Mouse (Mus musculus) MN1 (cell line): ENCODE results near the gene Med15.
A peak's percentile ranks its signal among the peaks of the same experiment; 100 is the strongest.

ENCODE experiments used
- DNase-seq: peaks from one replicate; pipeline ENCODE4 v3.0.0-alpha.2; 2016; ENCODE audit warnings: low spot score

Gene Med15

DNA sequence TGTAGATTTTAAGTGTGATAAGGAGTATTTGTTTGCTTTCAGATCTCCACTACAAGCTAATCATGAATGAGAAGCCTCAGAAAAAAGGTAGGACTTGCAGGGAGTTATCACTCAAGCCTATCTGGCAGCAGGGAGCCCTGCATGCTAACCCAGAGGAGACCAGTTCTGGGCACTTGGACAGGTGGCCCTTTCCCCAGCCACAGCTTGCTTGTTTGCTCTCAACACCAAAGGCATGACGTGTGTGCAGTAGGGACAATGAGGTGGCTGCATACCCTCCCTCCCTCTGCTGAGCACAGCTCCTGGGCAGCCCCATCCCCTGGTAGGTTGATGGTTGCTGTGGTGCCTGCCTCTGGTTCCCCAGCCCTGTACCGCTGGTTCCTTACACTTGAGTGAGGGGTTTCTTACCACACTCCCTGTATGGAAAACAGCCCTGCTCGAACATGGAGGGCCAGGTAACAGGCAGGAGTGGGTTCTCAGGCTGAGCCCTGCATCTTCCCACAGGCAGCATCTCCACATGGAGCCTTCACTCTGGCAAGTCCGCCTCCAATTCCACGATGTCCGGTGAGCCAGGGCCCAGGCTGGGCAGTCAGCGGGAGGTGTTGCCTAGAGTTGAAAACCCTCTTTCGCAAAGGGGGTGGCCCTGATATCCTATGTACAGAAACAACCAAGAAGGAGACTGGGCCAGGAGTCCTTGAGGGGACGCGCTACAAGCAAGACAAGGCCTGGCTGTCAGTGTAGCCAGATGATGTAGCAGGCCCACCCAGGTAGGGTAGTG, 84.9 kb downstream of the Med15 start:
- no peak for DNase-seq

GRCm38 (mm10) chr16:17647156-17647555, 85.5 kb downstream of the Med15 start:
- DNase-seq: no peak

- DNase-seq: peak; percentile 86
Observed at GRCm38 (mm10) chr16:17646310-17647114, 86.2 kb downstream of the Med15 start, which contains the start of gene Ccdc74a. Gene Ccdc74a (plus strand): TSS chr16:17646470.

- DNase-seq: no peak
Observed at GRCm38 (mm10) chr16:17643437-17643990, 89.2 kb downstream of the Med15 start.

DNA sequence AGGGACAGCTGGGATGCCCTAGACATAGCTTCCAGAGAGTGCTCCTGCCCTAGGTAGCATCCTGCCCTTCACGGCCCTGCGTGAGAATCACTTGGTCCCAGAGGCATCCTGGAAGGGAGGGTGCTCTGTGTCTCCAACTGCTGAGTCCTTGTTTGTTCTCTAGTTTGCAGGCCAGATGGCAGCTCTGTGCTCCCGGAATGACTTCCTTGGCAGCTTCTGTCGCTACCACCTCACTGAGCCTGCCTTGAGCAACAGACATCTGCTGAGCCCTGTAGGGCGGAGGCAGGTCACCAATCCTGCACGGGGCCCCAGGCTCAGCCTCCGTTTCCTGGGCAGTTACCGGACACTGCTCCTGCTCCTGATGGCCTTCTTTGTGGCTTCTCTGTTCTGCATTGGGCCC, 90.4 kb downstream of the Med15 start:
- DNase-seq: no peak

GRCm38 (mm10) chr16:17641301-17641700, 91.4 kb downstream of the Med15 start:
- DNase-seq: no peak

DNA sequence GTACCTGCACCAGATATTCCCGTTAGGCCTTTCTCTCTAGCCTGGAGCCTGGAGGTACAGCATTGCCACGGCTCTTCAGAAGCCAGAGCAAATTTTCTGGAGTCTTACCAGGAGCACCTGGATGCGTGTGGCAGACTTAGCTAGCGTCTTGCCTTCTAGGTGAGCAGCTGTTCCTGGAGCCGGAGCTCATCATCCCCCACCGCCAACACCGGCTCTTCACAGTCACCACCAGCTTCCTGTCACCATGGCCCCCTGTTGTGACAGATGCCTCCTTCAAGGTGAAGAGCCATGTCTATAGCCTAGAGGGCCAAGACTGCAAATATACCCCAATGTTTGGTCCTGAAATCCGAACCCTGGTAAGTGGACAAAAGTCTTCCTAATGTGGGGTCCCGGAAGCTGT, 92.0 kb downstream of the Med15 start:
- DNase-seq: no peak

DNA sequence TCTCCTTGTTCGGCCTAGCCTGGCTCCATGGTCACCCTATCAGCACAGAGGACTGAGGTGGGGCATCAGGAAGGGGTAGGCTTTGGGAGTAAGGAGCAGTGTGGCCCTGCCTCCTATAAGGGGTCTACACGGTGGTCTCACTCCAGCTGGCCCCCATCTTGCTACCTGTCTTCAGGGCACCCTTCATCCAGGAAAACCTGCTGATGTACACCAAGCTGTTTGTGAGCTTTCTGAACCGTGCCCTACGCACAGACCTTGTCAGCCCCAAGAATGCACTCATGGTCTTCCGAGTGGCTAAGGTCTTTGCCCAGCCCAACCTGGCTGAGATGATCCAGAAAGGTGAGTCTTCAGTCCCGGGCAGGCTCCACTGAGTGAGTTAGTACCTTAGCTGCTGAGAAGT, 92.7 kb downstream of the Med15 start:
- DNase-seq: no peak

- DNase-seq: no peak
Observed at GRCm38 (mm10) chr16:17639081-17639480, 93.6 kb downstream of the Med15 start.

- DNase-seq: no peak
Observed at GRCm38 (mm10) chr16:17638036-17638628, 94.6 kb downstream of the Med15 start.

- no peak for DNase-seq
Observed at GRCm38 (mm10) chr16:17637610-17638009, 95.1 kb downstream of the Med15 start.

DNA sequence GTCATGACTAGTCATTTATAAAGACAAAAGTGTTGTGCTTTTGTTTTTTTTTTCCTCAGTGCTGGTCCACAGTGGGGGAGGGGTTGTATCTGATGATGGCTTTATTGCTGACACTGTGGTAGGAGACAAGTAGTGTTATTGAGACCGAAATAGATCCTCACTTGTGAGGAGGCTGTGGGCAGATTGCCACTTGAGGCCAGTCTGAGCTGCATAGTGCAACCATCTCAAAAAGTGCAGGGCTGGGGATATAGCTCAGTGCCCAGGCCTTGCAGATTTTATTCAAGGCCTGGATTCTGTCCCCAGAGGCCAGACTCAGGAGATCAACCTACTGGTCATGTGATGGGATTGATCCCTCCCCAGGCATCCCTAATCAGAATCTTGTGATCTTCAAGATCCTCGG, 95.8 kb downstream of the Med15 start:
- peak; percentile 36 for DNase-seq

GRCm38 (mm10) chr16:17633481-17634181, 99.1 kb downstream of the Med15 start:
- DNase-seq: no peak

GRCm38 (mm10) chr16:17632580-17632979, 100.1 kb downstream of the Med15 start:
- no peak for DNase-seq

GRCm38 (mm10) chr16:17626269-17626555, 106.5 kb downstream of the Med15 start:
- no peak for DNase-seq

- peak; percentile 75 for DNase-seq
Observed at GRCm38 (mm10) chr16:17625488-17626268, 107.0 kb downstream of the Med15 start.

DNA sequence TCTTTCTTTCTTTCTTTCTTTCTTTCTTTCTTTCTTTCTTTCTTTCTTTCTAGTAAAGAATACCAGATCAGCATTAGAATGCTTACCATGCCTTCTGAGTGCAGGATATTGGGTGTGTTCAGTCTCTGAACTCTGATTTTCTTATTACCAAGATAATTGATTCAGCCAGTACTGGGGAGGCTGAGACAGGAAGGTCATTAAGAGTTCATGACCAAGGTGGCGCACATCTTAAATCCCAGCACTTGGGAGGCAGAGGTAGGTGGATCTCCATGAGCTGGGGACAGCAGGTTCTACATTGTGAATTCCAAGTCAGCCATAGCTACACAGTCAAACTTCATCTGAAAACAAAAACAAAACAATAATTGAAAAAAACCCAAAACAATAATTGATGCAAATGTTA, 110.8 kb downstream of the Med15 start:
- DNase-seq: no peak

DNA sequence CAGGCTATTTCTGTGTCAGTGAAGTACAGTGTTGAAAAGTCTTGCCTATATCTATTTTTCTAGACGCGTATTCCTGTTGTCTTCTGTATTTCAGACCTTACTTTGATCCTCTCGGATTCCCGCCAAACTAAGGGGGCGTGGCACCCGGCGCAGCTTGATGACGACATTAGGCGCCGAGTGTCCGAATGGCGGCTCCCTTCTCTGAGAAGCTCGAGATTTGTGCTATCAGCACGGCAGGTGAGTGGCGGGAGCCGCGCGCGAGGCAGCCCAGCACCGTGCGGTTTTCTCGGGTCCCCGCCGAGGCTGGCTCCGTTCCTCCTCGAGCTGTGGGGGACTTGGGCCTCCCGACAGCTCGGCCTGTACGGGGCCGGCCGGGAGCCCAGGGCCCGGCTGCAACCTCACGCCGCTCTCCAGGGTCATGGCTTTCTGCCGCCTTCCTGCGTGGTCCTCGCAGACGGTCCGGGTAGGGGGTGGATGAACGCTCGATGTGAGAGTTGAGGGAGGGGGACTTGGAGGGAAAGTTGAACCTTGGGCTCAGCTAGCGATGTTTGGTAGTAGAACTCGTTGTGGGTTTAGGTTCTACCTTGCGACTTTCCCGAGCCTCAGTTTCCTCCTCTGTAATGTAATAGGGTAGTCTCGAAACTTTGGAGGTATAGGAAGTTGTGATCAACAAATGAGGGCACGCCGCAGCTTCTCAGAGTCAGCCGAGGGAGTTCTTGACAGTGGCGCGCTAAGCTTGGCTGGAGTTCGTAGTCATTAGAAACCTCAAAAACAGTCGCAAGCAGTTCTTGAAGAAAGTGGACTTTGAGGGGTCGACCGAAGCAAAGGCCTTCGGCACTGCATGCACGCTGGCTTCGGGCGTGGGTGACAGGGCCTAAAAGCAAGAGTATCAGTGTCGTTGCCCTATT, 113.2 kb downstream of the Med15 start, which contains the start of gene Smpd4:
Smpd4 (plus strand) TSS at position 157 of the 908 bp plus-strand sequence.
- peak; percentile 93 for DNase-seq

DNA sequence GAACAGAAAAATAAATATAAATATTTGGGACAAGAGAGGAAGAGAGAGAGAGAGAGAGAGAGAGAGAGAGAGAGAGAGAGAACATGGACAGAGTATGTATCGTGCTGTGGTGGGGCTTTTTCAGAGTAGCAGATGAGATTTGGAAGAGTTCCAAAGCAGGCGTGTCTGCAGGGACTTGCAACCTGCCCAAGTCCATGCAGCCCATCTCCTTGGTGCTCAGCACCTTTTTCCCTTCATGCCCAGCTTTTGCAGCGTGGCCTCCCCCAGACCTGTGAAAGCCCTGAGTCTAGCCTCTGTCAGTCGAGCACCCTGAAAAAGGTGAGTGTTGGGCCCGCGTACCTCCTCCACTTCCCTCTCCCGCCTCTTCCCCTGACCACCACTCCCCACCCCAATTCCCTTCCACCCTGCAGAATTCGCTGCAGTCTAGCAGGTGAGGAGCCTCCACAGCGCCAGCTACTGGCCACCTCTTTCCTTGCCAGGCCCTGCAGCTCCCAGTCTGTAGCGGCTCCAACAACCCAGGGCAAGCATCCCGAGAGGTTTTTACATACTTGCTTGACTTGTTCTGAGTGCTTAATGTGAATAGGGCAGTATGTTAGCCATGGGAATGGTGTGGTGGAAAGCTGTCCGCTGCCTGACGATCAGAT, 114.6 kb downstream of the Med15 start:
- peak; percentile 76 for DNase-seq

DNA sequence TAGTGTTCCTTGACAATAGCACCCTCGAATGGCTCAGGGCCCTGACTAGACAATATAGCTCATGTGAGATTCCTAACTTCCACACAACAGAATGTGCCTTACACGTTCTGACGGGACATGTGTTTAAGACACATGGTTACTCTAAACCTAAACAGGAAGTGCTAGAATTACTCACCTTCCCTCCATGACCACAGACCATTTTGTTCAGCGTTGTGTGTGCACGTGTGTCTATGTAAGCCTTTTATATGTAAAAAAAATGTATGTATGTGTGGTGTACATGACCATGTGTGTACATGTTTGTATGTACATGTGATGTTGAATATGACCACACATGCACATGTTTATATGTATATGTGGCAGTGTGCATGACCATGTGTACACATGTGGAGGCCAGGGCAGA, 116.5 kb downstream of the Med15 start:
- no peak for DNase-seq
